Mouse (Mus musculus) E14TG2a.4 (cell line): ENCODE data around the gene Gadd45g.

ENCODE experiments used
- CTCF ChIP-seq: conservative IDR thresholded peaks from 2 replicates; pipeline ENCODE4 v1.5.1; 2014; ENCODE audit warnings: low read length
- NANOG ChIP-seq: IDR thresholded peaks from 2 replicates; pipeline ENCODE4 v1.6.1; 2014; ENCODE audit warnings: borderline replicate concordance, low read length, mixed read lengths
- POU5F1 ChIP-seq: IDR thresholded peaks from 2 replicates; pipeline ENCODE4 v1.6.1; 2014; ENCODE audit warnings: low read length, borderline replicate concordance

DNA sequence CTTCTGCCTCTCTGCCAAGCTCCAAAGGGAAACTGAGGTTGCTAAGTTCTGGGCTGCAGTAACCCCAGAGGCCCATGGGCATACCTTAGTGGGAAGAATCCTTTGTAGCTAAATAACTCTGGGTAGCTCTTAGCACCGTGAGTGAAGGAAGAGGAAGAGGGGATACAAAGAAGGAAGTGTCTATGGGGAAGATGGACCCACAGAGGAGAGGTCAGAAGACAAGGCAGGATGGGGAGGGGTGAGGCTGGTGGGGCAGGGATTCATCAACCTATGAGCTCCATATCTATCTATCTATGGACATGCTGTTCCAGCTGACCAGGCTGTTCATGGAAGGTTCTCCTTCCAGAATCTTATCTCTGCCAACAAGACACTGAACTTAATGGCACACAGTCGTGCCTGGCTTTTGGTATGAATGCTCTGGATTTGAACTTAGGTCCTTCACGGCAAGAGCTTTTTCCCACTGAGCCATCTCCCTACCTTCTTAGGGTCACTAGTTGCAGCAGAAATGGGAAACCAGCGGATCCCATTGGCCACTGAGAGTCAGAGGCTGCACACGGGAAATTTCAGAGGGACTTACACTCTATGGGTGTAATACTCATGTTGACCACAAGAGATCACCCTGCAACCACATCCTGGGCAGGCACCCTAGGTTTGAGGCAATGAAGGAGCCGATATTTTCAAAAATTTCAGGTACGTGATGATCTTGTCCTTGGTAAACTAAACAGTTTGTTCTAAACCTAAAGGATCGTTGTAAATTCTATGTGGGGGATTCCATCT is 7.0 kb upstream of the Gadd45g start:
- TF ChIP-seq CTCF (peak; percentile 85), POU5F1 (no peak), NANOG (no peak)
